Mouse (Mus musculus): ENCODE measurements around the gene Tspan3.

DNA sequence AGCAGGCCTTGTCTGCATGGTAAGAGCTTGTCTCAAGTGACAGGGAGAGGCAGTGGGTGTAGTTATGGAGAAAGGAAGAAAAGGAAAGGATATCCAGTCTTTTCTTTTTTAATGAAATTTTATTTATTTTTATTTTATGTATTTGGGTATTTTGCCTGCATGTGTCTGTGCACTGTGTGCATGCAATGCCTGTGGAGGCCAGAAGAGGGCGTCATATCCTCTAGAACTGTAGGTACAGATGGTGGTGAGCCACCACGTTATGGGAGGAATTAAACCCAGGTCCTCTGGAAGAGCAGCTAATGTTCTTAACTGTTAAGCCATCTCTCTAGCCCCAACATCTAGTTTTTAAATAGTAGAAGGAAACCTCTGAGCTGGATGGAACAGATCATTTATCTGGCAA lies 73.2 kb downstream of the Tspan3 start:
- TF ChIP-seq CTCF (IDR thresholded peaks at IDR 0.05; ENCODE audit: low read depth) (peak; percentile 59), EP300 (optimal IDR thresholded peaks at IDR 0.05) (no peak)
